Mouse (Mus musculus) spleen, postnatal 0 days (tissue): Measurements from ENCODE around the gene Spdye4a. TPM values are rescaled to one million over a fixed set of nuclear protein-coding genes. Genes with fewer than 3 reads are reported as not detected.

Source experiments
- polyA plus RNA-seq: library from polyadenylated mRNA; unstranded; fragments of >200 nt; fragmentation: Nextera tagmentation; extraction: Ambion mirVana; gene quantifications from 2 replicates; pipeline ENCODE4 v1.2.1, GENCODE M21; 2015

The Spdye4a gene
- not detected in 2 replicates for polyA plus RNA-seq

GRCm38 (mm10) chr5:143226790-143227189 is at the start of gene Spdye4a:
Spdye4a (minus strand) TSS chr5:143226890.

GRCm38 (mm10) chr5:143269363-143270150 is 42.9 kb upstream of the Spdye4a start, which contains the start of gene Zfp316:
Zfp316 (minus strand) TSS chr5:143270022.

GRCm38 (mm10) chr5:143235028-143235693 is 8.5 kb upstream of the Spdye4a start, which contains the start of gene Zfp12:
Zfp12 (plus strand) TSS chr5:143235163.

DNA sequence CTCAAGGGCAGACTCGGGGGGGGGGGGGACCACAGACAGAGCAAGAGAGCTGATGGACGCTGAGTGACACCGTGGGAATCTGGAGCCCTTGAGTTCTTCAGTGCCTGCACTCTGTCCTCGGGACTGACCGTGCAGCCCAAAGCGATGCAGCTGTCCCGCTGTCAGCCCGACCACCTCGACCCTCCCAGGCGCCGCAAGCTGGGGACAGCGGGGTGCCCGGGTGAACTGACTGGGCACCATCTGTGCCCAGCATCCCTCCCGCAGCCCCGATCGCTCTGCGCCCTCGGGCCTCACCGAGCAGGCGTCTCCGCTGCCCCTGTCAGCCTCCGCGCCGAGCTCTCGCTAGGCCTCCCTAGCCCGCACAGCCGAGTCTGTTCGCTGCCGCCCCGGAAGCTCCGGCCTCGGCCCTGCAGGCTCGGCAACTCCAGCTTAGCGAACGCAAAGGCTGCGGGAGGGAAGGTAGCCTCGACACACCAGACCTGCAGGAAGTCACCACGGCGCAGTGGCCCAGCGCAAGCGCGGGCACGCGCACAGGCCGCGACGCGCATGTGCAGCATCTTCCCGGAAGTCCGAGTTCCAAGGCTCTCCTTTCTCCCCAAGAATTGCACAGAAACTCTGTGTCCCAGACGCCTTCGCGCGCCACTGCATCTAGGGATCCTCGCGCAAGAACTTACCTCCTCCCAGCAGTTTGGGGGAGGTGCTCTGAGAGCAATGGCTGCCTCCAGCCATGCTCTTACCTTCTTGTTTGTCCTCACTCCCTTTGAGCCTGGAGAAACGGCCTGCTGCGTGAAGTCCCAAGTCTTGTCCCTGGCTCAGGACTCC is 46.2 kb downstream of the Spdye4a start, which contains the start of the genes Rbak and Spdye4b:
Gene Rbak (minus strand): TSS at position 521 of the 822 bp plus-strand sequence.
Gene Spdye4b (plus strand): TSS at position 763 of the 822 bp plus-strand sequence.

Other genes starting within 250 kb of the Spdye4a start
- gene Rnf216, start 113.9 kb downstream of the Spdye4a start, polyA plus RNA-seq = 21.4 and 23.9 TPM in 2 replicates
- not detected in 2 replicates for gene Olfr718-ps1, start 79.3 kb downstream of the Spdye4a start, polyA plus RNA-seq
- 5.0 and 5.4 TPM in 2 replicates for gene Rbak, start 46.1 kb downstream of the Spdye4a start, polyA plus RNA-seq
- not detected in 2 replicates for gene Spdye4b, start 45.9 kb downstream of the Spdye4a start, polyA plus RNA-seq
- 3.1 and 3.5 TPM in 2 replicates for gene Zfp12, start 8.3 kb upstream of the Spdye4a start, polyA plus RNA-seq
- gene Zfp316, start 43.1 kb upstream of the Spdye4a start, polyA plus RNA-seq = 0.79 and 0.93 TPM in 2 replicates
- gene Zfp853, start 66.7 kb upstream of the Spdye4a start, polyA plus RNA-seq = 0.04 TPM in 2 replicates
- 26.4 and 27.0 TPM in 2 replicates for gene E130309D02Rik, start 88.5 kb upstream of the Spdye4a start, polyA plus RNA-seq
- 50.5 and 55.1 TPM in 2 replicates for gene Zdhhc4, start 102.4 kb upstream of the Spdye4a start, polyA plus RNA-seq
- gene Grid2ip, start 130.4 kb upstream of the Spdye4a start, polyA plus RNA-seq = not detected in 2 replicates
- 126 and 132 TPM in 2 replicates for gene Kdelr2, start 176.9 kb upstream of the Spdye4a start, polyA plus RNA-seq
- 11.6 and 11.9 TPM in 2 replicates for gene Daglb, start 237.7 kb upstream of the Spdye4a start, polyA plus RNA-seq